Mouse (Mus musculus): ENCODE results near the gene Bst1. TPM values are rescaled to one million over a fixed set of nuclear protein-coding genes. Genes with fewer than 3 reads are reported as not detected.

Bst1 gene
- total RNA-seq, 1 experiment from 2014 or later: not detected

DNA sequence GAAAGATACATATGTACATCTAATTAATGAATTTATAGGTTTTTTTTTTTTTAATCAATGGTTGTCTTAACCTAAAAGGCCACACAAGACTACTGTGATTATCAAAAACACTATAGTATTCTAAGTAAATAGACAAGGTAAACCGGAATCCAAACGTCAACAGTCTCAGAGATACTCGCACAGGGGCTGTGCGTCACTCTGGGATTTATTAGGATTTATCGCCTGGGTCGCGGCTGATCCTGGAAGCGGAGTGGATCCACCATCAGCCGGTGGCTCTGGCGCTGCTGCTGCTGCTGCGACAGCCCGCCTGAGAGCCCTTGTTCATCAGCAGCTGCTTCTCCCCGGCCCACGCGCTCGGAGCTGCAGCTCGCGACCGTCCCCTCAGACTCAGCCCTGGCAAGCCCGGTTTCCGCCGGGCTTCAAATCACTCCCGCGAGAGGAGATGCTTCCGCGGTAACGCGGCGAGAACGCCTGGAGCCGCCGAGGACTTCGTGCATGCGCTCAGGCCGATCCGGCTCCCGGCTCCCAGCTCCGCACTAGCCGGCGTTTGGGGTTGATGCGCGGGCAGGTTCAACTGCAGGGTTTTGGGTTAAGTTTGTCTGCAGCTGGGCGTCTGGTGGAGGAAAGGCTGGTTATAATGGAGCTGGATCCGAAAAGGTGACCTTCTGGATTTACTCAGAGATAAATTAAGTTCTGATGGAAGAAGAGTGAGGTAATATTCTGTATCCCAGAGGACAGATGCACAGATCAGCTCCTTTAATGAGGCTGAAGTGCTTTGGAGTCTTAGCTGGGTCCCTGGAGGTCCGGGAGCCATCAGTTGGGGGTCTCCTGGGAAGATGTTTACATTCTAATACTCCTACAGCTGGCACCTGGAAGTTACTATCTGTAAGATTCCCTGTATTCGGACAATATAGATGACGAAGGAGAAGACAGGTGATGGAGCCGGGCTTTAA lies 10.7 kb upstream of the Bst1 start:
- ATAC-seq (replicated peaks; ENCODE audit: low read depth, poor library complexity, severe bottlenecking): peak; percentile 97

DNA sequence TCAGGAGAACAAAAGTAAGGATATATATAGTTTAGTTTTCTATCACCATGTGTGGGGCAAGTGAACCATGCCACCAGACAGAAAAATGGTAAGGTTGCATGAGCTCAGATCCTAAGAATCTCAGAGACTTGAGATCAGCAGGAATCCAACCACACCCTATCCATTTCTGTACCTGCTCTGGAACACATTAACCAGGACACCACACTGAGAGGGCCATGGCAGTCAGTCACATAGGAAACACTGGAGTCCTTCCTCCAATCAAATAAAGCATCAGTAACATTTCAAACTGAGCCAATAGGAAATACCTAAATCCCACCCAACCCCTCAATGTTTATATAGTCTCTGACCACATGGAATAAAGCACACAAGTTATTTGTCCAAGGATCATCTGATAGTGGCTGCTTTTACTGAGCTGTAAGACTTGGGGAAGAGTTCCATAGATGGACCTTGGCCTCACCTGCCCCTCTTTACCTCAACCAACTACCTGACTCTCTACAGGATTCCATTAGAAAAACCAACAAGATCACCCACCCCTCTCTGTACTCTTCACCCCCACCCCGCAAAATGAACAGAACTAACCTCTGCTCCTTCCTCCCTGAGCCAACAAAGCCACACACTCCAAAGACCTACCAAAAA lies 8.1 kb upstream of the Bst1 start:
- no peak for ATAC-seq (replicated peaks; ENCODE audit: low read depth, poor library complexity, severe bottlenecking)

- ATAC-seq (replicated peaks; ENCODE audit: low read depth, poor library complexity, severe bottlenecking): no peak
Observed at GRCm38 (mm10) chr5:43814536-43814935, 4.1 kb upstream of the Bst1 start.

DNA sequence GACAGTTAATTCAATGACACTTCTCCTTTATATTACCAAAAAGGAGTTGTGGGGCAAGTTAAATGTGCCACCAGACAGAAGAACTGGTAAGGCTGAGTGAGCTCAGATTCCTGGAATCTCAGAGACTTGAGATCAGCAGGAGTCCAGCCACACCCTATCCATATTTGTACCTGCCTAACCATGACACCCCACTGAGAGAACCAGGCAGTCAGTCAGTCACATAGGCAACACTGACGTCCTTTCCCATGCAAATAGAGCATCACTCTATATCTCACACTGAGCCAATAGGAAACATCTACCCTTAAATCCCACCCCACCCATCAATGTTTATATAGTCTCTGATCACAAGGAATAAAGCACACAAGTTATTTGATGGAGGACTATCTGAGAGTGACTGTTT lies 2.9 kb upstream of the Bst1 start:
- no peak for ATAC-seq (replicated peaks; ENCODE audit: low read depth, poor library complexity, severe bottlenecking)

GRCm38 (mm10) chr5:43820785-43821184 lies 2.1 kb downstream of the Bst1 start:
- no peak for ATAC-seq (replicated peaks; ENCODE audit: low read depth, poor library complexity, severe bottlenecking)

DNA sequence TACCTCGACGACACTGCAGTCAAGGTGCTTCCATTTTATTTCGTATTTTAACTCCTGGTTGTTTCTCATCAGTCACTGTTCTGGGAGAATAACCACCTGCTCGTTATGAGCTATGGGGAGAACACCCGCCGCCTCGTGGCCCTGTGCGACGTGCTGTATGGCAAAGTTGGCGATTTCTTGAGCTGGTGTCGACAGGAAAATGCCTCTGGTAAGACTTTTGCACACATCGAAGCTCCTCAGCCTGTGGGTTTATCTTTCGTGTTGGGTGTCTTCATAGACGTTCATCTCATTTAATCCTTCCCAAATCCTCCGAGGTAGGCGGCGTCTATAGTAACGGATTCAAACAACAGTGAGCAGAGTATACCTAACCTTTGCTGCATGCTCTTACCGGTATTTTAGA lies 2.9 kb downstream of the Bst1 start, which contains the start of gene Fbxl5:
Gene Fbxl5 (minus strand): TSS at position 101 of the 400 bp plus-strand sequence.
- ATAC-seq (replicated peaks; ENCODE audit: low read depth, poor library complexity, severe bottlenecking): no peak

- ATAC-seq (replicated peaks; ENCODE audit: low read depth, poor library complexity, severe bottlenecking): no peak
Observed at GRCm38 (mm10) chr5:43822199-43822598, 3.5 kb downstream of the Bst1 start.

DNA sequence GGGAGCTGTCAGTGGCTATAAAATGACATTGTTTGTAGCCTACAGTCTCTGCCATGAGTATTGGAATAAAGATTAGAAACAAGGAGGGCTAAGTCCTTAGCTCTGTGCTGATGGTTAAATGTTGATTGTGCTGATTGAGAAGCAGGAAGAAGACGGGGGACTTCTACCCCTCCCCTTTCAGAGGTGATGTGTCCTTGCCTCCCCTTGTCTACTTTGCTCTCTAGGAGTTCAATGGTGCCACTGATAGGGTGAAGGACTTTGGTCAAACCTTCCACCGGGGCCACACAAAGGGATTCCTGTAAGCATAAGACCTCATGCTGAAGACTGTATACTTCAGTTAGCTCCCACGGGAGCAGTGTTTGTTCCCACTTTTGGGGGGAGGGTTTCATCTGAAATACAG lies 4.1 kb downstream of the Bst1 start:
- no peak for ATAC-seq (replicated peaks; ENCODE audit: low read depth, poor library complexity, severe bottlenecking)

DNA sequence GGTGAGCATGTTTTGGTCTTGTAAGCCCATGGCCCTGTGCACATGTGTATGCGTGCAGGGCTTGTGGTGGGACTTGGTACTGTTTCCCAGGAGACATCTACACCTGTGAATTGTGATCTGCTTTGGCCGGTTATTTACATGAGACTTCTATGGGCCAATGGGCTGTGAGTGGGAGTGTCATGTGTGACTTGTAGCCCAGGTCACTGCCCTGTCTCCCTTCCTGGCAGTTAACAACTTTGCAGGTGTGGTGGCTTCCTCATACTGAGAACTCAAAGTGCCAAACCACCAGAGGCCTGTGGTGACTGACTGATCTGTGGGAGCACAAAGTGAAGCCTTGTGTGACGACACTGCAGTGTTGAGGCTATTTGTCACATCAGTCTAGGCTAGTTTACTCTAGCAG lies 5.9 kb downstream of the Bst1 start:
- ATAC-seq (replicated peaks; ENCODE audit: low read depth, poor library complexity, severe bottlenecking): peak; percentile 56

DNA sequence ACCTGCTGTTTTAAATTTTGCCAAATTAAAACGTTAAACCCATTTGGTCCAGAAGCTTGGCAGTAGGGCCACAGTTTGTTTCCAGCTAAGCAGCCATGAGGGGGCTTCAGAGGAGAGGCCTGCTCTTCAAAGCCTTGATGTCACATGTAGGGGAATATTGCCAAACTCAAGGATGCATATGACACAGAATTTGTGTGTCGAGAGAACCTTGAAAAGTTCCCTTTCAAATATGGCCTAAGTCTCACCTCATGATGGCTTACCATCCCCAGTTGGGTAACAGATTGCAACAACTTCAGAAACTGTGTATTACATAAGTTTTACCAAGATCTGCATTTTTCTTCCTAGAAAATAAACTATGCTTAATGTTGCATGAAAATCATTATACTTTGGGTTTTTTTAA lies 8.2 kb downstream of the Bst1 start:
- ATAC-seq (replicated peaks; ENCODE audit: low read depth, poor library complexity, severe bottlenecking): no peak

DNA sequence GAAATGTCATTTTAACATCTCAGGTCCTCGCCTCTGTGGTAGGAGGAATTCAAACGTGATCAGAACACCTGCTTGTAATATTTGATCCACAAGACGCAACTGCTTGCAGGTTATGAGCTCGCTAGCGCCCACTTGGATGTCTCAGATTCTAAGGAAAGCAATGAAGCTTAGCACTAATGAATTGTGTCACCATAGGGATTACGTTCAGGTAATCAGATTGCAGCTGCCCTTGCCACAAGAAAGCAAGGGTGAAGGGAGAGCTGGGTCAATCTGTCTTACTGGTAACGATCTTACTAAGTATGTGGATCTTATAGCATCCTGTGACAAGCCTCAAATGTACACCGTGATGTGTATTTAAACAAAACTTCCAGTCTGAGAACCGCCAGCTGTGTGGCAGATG lies 8.7 kb downstream of the Bst1 start:
- ATAC-seq (replicated peaks; ENCODE audit: low read depth, poor library complexity, severe bottlenecking): no peak

DNA sequence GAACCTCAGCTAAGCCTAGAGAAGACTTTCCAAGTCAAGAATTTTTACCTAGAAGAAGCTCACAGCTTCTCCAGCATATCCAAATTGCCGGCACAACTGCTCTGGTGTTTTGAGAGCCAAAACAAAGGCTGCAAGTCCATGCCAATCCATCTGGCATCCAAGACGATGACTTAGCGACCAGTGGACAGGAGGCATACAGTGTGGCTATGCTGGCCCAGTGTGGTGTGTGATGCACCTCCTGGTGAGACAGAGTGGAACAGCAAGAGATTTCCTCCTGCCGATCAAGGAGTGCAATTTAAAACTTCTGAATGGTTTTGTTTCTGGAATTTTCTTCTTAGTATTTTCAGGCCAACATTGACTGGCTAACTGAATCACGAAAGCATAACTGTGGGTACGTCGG lies 17.9 kb downstream of the Bst1 start:
- no peak for ATAC-seq (replicated peaks; ENCODE audit: low read depth, poor library complexity, severe bottlenecking)

DNA sequence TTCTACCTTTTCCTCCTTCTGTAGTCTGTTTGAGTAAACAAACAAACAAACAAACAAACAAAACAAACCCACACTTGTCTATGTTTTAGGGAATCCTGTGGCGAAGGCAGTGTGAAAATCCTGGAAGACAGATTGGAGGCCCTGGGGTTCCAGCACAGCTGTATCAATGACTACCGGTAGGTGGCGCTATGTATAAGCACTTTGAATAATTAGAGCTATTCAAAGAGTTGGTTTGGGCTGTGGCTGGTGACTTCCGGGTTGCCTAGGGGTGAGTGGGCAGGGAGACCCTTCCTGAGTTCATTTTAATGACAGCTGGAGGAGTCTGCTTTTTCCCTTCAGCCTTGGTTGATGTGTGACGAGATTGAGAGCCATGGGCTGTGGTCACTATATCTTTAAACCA lies 18.7 kb downstream of the Bst1 start:
- ATAC-seq (replicated peaks; ENCODE audit: low read depth, poor library complexity, severe bottlenecking): peak; percentile 72

GRCm38 (mm10) chr5:43841144-43842010 lies 22.7 kb downstream of the Bst1 start:
- ATAC-seq (replicated peaks; ENCODE audit: low read depth, poor library complexity, severe bottlenecking): peak; percentile 77

GRCm38 (mm10) chr5:43842011-43842285 lies 23.3 kb downstream of the Bst1 start:
- ATAC-seq (replicated peaks; ENCODE audit: low read depth, poor library complexity, severe bottlenecking): peak; percentile 7; the same call in 1 of the 2 replicates

GRCm38 (mm10) chr5:43842576-43843155 lies 24.0 kb downstream of the Bst1 start:
- no peak for ATAC-seq (replicated peaks; ENCODE audit: low read depth, poor library complexity, severe bottlenecking)

- no peak for ATAC-seq (replicated peaks; ENCODE audit: low read depth, poor library complexity, severe bottlenecking)
Observed at GRCm38 (mm10) chr5:43845083-43845482, 26.4 kb downstream of the Bst1 start.

DNA sequence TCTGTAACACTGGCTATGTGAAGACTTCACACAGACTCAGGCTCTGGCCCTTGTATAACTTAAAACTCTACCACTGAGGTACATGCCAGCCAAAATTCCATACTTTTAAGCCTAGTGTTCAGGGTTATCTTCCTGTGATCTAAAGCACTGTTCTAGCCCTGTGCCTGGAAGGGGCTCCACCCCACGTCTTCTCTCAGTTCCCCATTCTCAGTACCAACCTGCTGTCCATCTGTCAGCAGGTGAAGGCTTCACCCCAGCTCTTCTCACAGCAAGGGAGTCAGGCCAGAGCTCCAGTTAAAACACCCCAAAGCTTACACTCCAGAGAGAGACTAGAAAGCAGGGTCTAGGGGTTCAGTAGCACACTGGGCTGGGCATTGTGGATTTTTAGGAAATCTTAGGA lies 27.0 kb downstream of the Bst1 start:
- no peak for ATAC-seq (replicated peaks; ENCODE audit: low read depth, poor library complexity, severe bottlenecking)

DNA sequence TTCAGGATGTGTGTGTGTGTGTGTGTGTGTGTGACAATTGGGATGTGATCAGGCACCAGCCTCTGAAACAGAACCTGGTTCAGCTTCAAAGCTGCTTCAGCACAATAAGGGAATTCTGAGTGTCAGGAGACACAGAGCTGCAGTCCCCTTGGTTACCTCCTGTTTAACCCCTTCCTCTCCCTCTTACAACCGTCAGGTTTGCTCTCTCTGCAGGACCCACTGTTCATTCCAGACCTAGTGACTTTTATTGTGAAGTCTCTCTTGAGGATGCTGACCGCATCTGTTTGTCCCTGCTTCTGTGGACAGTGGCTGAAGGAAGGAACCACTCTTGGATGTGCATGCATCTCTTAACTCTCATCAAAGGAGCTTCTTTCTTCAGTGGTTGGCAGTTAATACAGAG lies 27.5 kb downstream of the Bst1 start:
- no peak for ATAC-seq (replicated peaks; ENCODE audit: low read depth, poor library complexity, severe bottlenecking)

DNA sequence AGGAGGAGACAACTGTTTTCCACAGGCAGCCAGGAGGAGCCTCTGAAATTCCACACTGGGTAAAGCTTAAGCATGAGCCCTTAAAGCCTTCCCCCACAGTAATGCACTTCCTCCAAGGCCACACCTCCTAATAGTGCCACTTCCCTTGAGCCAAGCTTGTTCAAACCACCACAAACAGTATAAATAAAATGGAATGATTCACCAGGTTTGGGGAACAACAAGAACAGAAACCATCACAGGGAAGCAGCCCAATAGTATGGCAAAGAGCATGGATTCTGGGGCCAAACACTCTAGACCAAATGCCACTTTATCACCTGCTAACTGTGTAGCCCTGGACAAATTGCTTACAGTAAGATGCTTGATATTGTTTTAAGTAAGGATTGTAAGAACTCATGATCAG lies 28.9 kb downstream of the Bst1 start:
- ATAC-seq (replicated peaks; ENCODE audit: low read depth, poor library complexity, severe bottlenecking): peak; percentile 56

Measured in common myeloid progenitor, adult 5-6 weeks (primary cell).